Mouse (Mus musculus) left cerebral cortex, postnatal 14 days (tissue): ENCODE results near the gene Gm10670. TPM values are rescaled to one million over a fixed set of nuclear protein-coding genes. Genes with fewer than 3 reads are reported as not detected.
"Not testable (repeated sequence)": the region's sequence is repeated elsewhere in the genome, so short reads cannot be mapped to it uniquely, and the experiment has no call there.

ENCODE experiments used
- DNase-seq, 2 experiments: peaks; one replicate each; pipeline ENCODE4 v3.0.0; 2021 to 2022; ENCODE audit warnings: low spot score in 2 of 2, mixed read lengths in 1 of 2
- intact Hi-C: fragments of 180-260 bp; cut with DNase I; formaldehyde crosslinking; loops from one replicate; pipeline ENCODE4 v1.15.1; 2025
- long read RNA-seq, 2 experiments: library from polyadenylated mRNA; stranded (forward); transcript quantifications; one replicate each; pipeline ENCODE4 v2.0.0; 2021
- total RNA-seq, 2 experiments: library from RNA; stranded (reverse); gene quantifications; 2 replicates each; pipeline ENCODE4 v1.2.3; 2021

Gene Gm10670
- total RNA-seq = not detected
- long read RNA-seq, experiment 1 = 0 reads
- long read RNA-seq, experiment 2 = 0 reads

DNA sequence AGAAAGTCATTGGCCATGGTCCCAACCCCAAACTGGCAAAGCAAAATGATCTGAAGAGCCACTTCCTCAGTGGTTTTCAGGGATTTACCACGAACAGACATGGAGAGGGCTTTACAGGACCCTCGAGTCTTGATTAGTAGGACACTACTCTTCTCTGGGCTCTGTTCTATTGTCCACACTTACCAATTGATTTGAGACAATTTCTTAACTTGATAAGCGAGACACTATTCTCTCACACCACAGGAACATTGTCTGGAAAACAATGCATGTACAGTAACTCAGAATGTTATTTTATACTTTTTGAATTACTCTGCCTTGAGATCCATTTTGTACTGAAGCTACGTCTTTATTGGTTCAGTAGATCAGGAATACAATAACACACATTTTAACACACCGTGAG, at the start of gene Gm10670:
Gene Gm10670, minus strand, starts transcription at position 101 of the 400 bp plus-strand sequence.
- intact Hi-C loops, DNase-seq: not testable (repeated sequence)

DNA sequence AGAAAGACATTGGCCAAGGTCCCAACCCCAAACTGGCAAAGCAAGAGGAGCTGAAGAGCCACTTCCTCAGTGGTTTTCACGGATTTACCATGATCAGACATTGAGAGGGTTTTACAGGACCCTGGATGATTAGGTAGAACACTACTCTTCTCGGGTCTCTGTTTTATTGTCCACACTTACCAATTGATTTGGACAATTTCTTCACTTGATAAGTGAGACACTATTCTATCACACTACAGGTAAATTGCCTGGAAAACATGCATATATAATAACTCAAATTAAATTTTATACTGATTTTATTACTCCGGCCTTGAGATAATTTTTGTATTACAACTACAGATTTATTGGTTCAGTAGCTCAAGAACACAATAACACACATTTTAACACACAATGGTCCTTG, 35.7 kb upstream of the Gm10670 start, which contains the start of gene Vmn1r103:
Gene Vmn1r103, minus strand, starts transcription at position 101 of the 400 bp plus-strand sequence.
- DNase-seq, intact Hi-C loops: not testable (repeated sequence)

DNA sequence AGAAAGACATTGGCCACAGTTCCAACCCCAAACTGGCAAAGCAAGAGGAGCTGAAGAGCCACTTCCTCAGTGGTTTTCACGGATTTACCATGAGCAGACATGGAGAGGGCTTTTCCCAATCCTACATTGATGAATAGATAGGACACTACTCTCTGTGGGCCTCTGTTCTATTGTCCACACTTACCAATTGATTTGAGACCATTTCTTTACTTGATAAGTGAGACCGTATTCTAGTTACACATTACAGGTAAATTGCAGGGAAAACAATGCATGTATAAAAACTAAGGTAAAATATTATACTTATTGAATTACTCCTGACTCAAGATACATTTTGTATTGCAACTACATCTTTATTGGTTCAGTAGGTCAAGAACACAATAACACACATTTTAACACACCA, 32.2 kb downstream of the Gm10670 start, which contains the start of gene Vmn1r101:
Gene Vmn1r101, minus strand, starts transcription at position 101 of the 400 bp plus-strand sequence.
- intact Hi-C loops, DNase-seq: not testable (repeated sequence)

Other genes with a start within 250 kb of the Gm10670 start
- gene Gm4498, start 241.1 kb downstream of the Gm10670 start, total RNA-seq = not detected
- not detected for gene Gm5890, start 212.1 kb downstream of the Gm10670 start, total RNA-seq
- gene Gm4133, start 140.9 kb downstream of the Gm10670 start, total RNA-seq = not detected
- not detected for gene Gm5728, start 99.5 kb downstream of the Gm10670 start, total RNA-seq
- gene Vmn1r100, start 57.0 kb downstream of the Gm10670 start, total RNA-seq = not detected
- not detected for gene Vmn1r101, start 32.3 kb downstream of the Gm10670 start, total RNA-seq
- gene Vmn1r103, start 35.6 kb upstream of the Gm10670 start, total RNA-seq = not detected
- gene Vmn1r104, start 58.9 kb upstream of the Gm10670 start, total RNA-seq = not detected
- gene Gm5726, start 70.8 kb upstream of the Gm10670 start, total RNA-seq = not detected
- gene Gm4141, start 101.3 kb upstream of the Gm10670 start, total RNA-seq = not detected
- not detected for gene Gm4513, start 124.1 kb upstream of the Gm10670 start, total RNA-seq
- not detected for gene Vmn1r107, start 194.0 kb upstream of the Gm10670 start, total RNA-seq
- gene Vmn1r111, start 228.3 kb upstream of the Gm10670 start, total RNA-seq = not detected